Mouse (Mus musculus) liver, embryonic 14.5 days (tissue): ENCODE results near the gene Crls1.

Experiments
- CTCF ChIP-seq: IDR thresholded peaks from 2 replicates; pipeline ENCODE4 v1.5.1; 2016; ENCODE audit warnings: antibody characterized with exemption, low read depth, control low read depth
- EP300 ChIP-seq: IDR thresholded peaks from 2 replicates; pipeline ENCODE4 v1.6.1; 2016; ENCODE audit warnings: antibody characterized with exemption, low read depth

DNA sequence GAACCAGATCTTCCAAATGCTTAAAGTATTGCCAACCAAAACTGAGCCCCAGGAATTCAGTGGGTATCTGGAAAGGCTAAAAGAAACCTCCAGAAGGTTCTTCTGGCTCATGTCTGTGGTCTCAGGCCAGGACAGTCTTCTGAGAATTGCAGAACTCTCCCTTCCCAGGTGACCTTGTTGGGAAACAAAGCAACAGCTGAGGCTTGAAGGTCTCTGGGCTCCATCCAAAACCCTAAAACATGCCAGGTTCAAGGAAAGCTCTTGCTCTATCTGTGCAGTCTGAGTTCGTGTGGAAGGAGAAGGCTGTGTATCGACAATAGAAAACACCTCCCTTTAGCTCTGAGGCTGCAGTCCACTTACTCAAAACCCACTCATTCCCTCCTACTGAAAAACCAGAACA, 58.5 kb downstream of the Crls1 start:
- TF ChIP-seq CTCF (no peak), EP300 (no peak)
